Mouse (Mus musculus) limb, embryonic 14.5 days (tissue): ENCODE results near the gene Cat. TPM values are rescaled to one million over a fixed set of nuclear protein-coding genes. Genes with fewer than 3 reads are reported as not detected.

Source experiments
- ATAC-seq: fragments of 200-750 bp; cut with Nextera tagmentation; 2 replicates; pipeline ENCODE4 v1.8.0; 2017; ENCODE audit warnings: low read depth, moderate number of reproducible peaks, moderate TSS enrichment; ENCODE audit not compliant: low FRiP score
- DNase-seq: peaks from one replicate; pipeline ENCODE4 v3.0.0-alpha.2; 2015; ENCODE audit warnings: low spot score
- H3K27ac ChIP-seq: fragments of 300-500 bp; sonication (generic); replicated peaks from 2 replicates; pipeline ENCODE4 v1.5.1; 2014; ENCODE audit warnings: low read depth, mild to moderate bottlenecking, low read length, moderate library complexity, mixed read lengths
- H3K27me3 ChIP-seq: fragments of 300-500 bp; sonication (generic); 2 replicates; pipeline ENCODE4 v1.6.1; 2014; ENCODE audit warnings: low read length, mixed read lengths; ENCODE audit not compliant: control insufficient read depth, insufficient read depth
- H3K36me3 ChIP-seq: fragments of 300-500 bp; sonication (generic); 2 replicates; pipeline ENCODE4 v1.6.1; 2014; ENCODE audit warnings: mild to moderate bottlenecking, low read length, moderate library complexity, mixed read lengths; ENCODE audit not compliant: control insufficient read depth, insufficient read depth
- H3K4me1 ChIP-seq: fragments of 300-500 bp; sonication (generic); 2 replicates; pipeline ENCODE4 v1.6.1; 2014; ENCODE audit warnings: antibody characterized with exemption, low read length, mixed read lengths; ENCODE audit not compliant: control insufficient read depth, insufficient read depth
- H3K4me2 ChIP-seq: fragments of 300-500 bp; sonication (generic); replicated peaks from 2 replicates; pipeline ENCODE4 v1.6.1; 2014; ENCODE audit warnings: low read depth, mild to moderate bottlenecking, low read length, moderate library complexity; ENCODE audit not compliant: severe bottlenecking
- H3K4me3 ChIP-seq: fragments of 300-500 bp; sonication (generic); replicated peaks from 2 replicates; pipeline ENCODE4 v1.5.1; 2014; ENCODE audit warnings: low read length
- H3K9ac ChIP-seq: fragments of 300-500 bp; sonication (generic); 2 replicates; pipeline ENCODE4 v1.6.1; 2014; ENCODE audit warnings: mild to moderate bottlenecking, low read depth, low read length, moderate library complexity; ENCODE audit not compliant: severe bottlenecking
- H3K9me3 ChIP-seq: fragments of 300-500 bp; sonication (generic); 2 replicates; pipeline ENCODE4 v1.6.1; 2016; ENCODE audit warnings: low read length; ENCODE audit not compliant: control insufficient read depth
- POLR2A ChIP-seq: fragments of 200-500 bp; IDR thresholded peaks from 2 replicates; pipeline ENCODE4 v1.8.0; 2012; ENCODE audit warnings: inconsistent platforms, mild to moderate bottlenecking, moderate library complexity, borderline replicate concordance; ENCODE audit not compliant: insufficient read depth, insufficient read length; ENCODE audit errors: extremely low read depth
- WGBS: fragments of 180-500 bp; shearing (Covaris S2); extraction: QIAGEN DNeasy Blood & Tissue Kit; methylation state at CpG from one replicate; pipeline ENCODE4 v1.1.7; 2014; 5-methylcytosine and 5-hydroxymethylcytosine counted together
- polyA plus RNA-seq, 2 experiments: library from polyadenylated mRNA; depleted of rRNA in 1 of 2; stranded (reverse) in 1 of 2; unstranded in 1 of 2; fragments of >200 nt; fragmentation: Nextera tagmentation in 1 of 2; extraction: Ambion mirVana in 1 of 2; gene quantifications; 2 replicates each; pipeline versions ENCODE4 v1.2.1 to v1.2.3; 2012 to 2014

Cat gene
- polyA plus RNA-seq, 2 experiments = 56.3 to 82.3 TPM

- H3K9ac ChIP-seq = no peak overlapping the region
- no peak for DNase-seq
- TF ChIP-seq POLR2A = no peak
- H3K27me3 ChIP-seq = no peaks in the 10 kb centered on the region
- H3K4me1 ChIP-seq = no peaks in the 10 kb centered on the region
- peaks cover 32% of the 10 kb centered on the region for H3K36me3 ChIP-seq
- ATAC-seq = no peak
- no peak overlapping the region for H3K4me3 ChIP-seq
- no peak overlapping the region for H3K27ac ChIP-seq
- no peak overlapping the region for H3K4me2 ChIP-seq
- H3K9me3 ChIP-seq = no peaks in the 10 kb centered on the region
- 89% methylated on average over 11 of the region's 11 CpGs for WGBS
These were observed 8.3 kb downstream of the Cat start for GRCm38 (mm10) chr2:103476657-103477056.

GRCm38 (mm10) chr2:103476180-103476579, 8.8 kb downstream of the Cat start:
- no peak for TF ChIP-seq POLR2A
- Histone ChIP-seq H3K27ac (no peak overlapping the region), H3K27me3 (no peaks in the 10 kb centered on the region), H3K4me2 (no peak overlapping the region), H3K9ac (no peak overlapping the region), H3K4me1 (no peaks in the 10 kb centered on the region), H3K4me3 (no peak overlapping the region), H3K36me3 (peaks cover 37% of the 10 kb centered on the region), H3K9me3 (no peaks in the 10 kb centered on the region)
- ATAC-seq = no peak
- 85% methylated on average over 2 of the region's 2 CpGs for WGBS
- DNase-seq = no peak

- ATAC-seq (no peak), DNase-seq (no peak)
- Histone ChIP-seq H3K4me1 (no peaks in the 10 kb centered on the region), H3K36me3 (peaks cover 58% of the 10 kb centered on the region), H3K27me3 (no peaks in the 10 kb centered on the region), H3K4me2 (no peak overlapping the region), H3K27ac (no peak overlapping the region), H3K9ac (no peak overlapping the region), H3K9me3 (no peaks in the 10 kb centered on the region), H3K4me3 (no peak overlapping the region)
- TF ChIP-seq POLR2A = no peak
- WGBS = 95% methylated on average over 3 of the region's 3 CpGs
These were observed 11.6 kb downstream of the Cat start for GRCm38 (mm10) chr2:103473362-103473761.

GRCm38 (mm10) chr2:103466984-103467588, 17.9 kb downstream of the Cat start:
- DNase-seq (no peak), ATAC-seq (no peak)
- Histone ChIP-seq H3K9ac (no peak overlapping the region), H3K4me1 (peaks cover 2% of the 10 kb centered on the region; the same call in 1 of the 2 replicates), H3K9me3 (no peaks in the 10 kb centered on the region), H3K4me3 (no peak overlapping the region), H3K36me3 (peaks cover 73% of the 10 kb centered on the region), H3K4me2 (no peak overlapping the region), H3K27ac (no peak overlapping the region), H3K27me3 (no peaks in the 10 kb centered on the region)
- no peak for TF ChIP-seq POLR2A
- WGBS = 64% methylated on average over 10 of the region's 10 CpGs

GRCm38 (mm10) chr2:103466272-103466671, 18.7 kb downstream of the Cat start:
- Histone ChIP-seq H3K4me3 (no peak overlapping the region), H3K9me3 (no peaks in the 10 kb centered on the region), H3K4me1 (peaks cover 9% of the 10 kb centered on the region), H3K36me3 (peaks cover 68% of the 10 kb centered on the region), H3K27me3 (no peaks in the 10 kb centered on the region), H3K9ac (no peak overlapping the region), H3K27ac (no peak overlapping the region), H3K4me2 (no peak overlapping the region)
- no peak for ATAC-seq
- TF ChIP-seq POLR2A = no peak
- WGBS = 90% methylated on average over 3 of the region's 3 CpGs
- DNase-seq = no peak
